Mouse (Mus musculus): ENCODE measurements at regions not wholly inside any gene's neighbourhood (a gene's known extent, or its start where the extent isn't known, plus 50 kb on each side); places are given as distances from the start of the nearest gene placed in this dataset.

GRCm38 (mm10) chr13:71138745-71139312 lies 297.2 kb upstream of the Adamts16 start:
- H3K9ac ChIP-seq (replicated peaks) = no peak overlapping the region
- DNase-seq (no peak), ATAC-seq (no peak)
- no peak overlapping the region for H3K4me2 ChIP-seq (ENCODE audit: low read depth, low read length)
- no peak overlapping the region for H3K27ac ChIP-seq (ENCODE audit: low read depth)
- TF ChIP-seq EP300 (IDR thresholded peaks at IDR 0.05; ENCODE audit: low read depth) (no peak), CTCF (IDR thresholded peaks at IDR 0.05; ENCODE audit: low read depth) (no peak)
- 75% methylated on average over 11 of the region's 11 CpGs for WGBS (ENCODE audit: insufficient replicate concordance)
- H3K9me3 ChIP-seq (ENCODE audit: low read length) = no peaks in the 10 kb centered on the region
- H3K36me3 ChIP-seq (replicated peaks; ENCODE audit: insufficient read depth, low read length) = no peaks in the 10 kb centered on the region
- no peaks in the 10 kb centered on the region for H3K27me3 ChIP-seq (ENCODE audit: insufficient read depth, low read length)
- H3K4me3 ChIP-seq (ENCODE audit: low read depth, low read length) = no peak overlapping the region
- no peaks in the 10 kb centered on the region for H3K4me1 ChIP-seq (ENCODE audit: insufficient read depth)

- 66% methylated on average over 5 of the region's 5 CpGs for WGBS (ENCODE audit: insufficient replicate concordance)
- no peaks in the 10 kb centered on the region for H3K36me3 ChIP-seq (replicated peaks; ENCODE audit: insufficient read depth, low read length)
- no peak overlapping the region for H3K4me3 ChIP-seq (ENCODE audit: low read depth, low read length)
- H3K4me2 ChIP-seq (ENCODE audit: low read depth, low read length) = no peak overlapping the region
- DNase-seq (no peak), ATAC-seq (no peak)
- no peaks in the 10 kb centered on the region for H3K4me1 ChIP-seq (ENCODE audit: insufficient read depth)
- H3K9ac ChIP-seq (replicated peaks) = no peak overlapping the region
- H3K9me3 ChIP-seq (ENCODE audit: low read length) = no peaks in the 10 kb centered on the region
- H3K27me3 ChIP-seq (ENCODE audit: insufficient read depth, low read length) = no peaks in the 10 kb centered on the region
- H3K27ac ChIP-seq (ENCODE audit: low read depth) = no peak overlapping the region
- TF ChIP-seq CTCF (IDR thresholded peaks at IDR 0.05; ENCODE audit: low read depth) (no peak), EP300 (IDR thresholded peaks at IDR 0.05; ENCODE audit: low read depth) (no peak)
These were observed 294.5 kb upstream of the Adamts16 start for GRCm38 (mm10) chr13:71135940-71136632.

- Histone ChIP-seq H3K4me1 (ENCODE audit: insufficient read depth) (no peaks in the 10 kb centered on the region), H3K27ac (ENCODE audit: low read depth) (no peak overlapping the region), H3K9me3 (ENCODE audit: low read length) (no peaks in the 10 kb centered on the region), H3K4me3 (ENCODE audit: low read depth, low read length) (no peak overlapping the region), H3K36me3 (replicated peaks; ENCODE audit: insufficient read depth, low read length) (no peaks in the 10 kb centered on the region), H3K4me2 (ENCODE audit: low read depth, low read length) (no peak overlapping the region), H3K27me3 (ENCODE audit: insufficient read depth, low read length) (no peaks in the 10 kb centered on the region), H3K9ac (replicated peaks) (no peak overlapping the region)
- TF ChIP-seq CTCF (IDR thresholded peaks at IDR 0.05; ENCODE audit: low read depth) = no peak
- no peak for TF ChIP-seq EP300 (IDR thresholded peaks at IDR 0.05; ENCODE audit: low read depth)
- WGBS (ENCODE audit: insufficient replicate concordance) = 0% methylated on average over 1 of the region's 1 CpGs
- DNase-seq = no peak
- no peak for ATAC-seq
These were observed 279.9 kb upstream of the Adamts16 start for GRCm38 (mm10) chr13:71121484-71121883.

- WGBS (ENCODE audit: insufficient replicate concordance) = 78% methylated on average over 8 of the region's 8 CpGs
These were observed 266.6 kb upstream of the Adamts16 start for GRCm38 (mm10) chr13:71108175-71108574.

GRCm38 (mm10) chr13:71105229-71105838 lies 263.7 kb upstream of the Adamts16 start:
- H3K9ac ChIP-seq (replicated peaks) = no peak overlapping the region
- ATAC-seq (no peak), DNase-seq (peak; percentile 50)
- no peaks in the 10 kb centered on the region for H3K4me1 ChIP-seq (ENCODE audit: insufficient read depth)
- TF ChIP-seq CTCF (IDR thresholded peaks at IDR 0.05; ENCODE audit: low read depth) = peak; percentile 82
- TF ChIP-seq EP300 (IDR thresholded peaks at IDR 0.05; ENCODE audit: low read depth) = no peak
- H3K9me3 ChIP-seq (ENCODE audit: low read length) = no peaks in the 10 kb centered on the region
- no peak overlapping the region for H3K4me2 ChIP-seq (ENCODE audit: low read depth, low read length)
- H3K36me3 ChIP-seq (replicated peaks; ENCODE audit: insufficient read depth, low read length) = no peaks in the 10 kb centered on the region
- 14% methylated on average over 18 of the region's 18 CpGs for WGBS (ENCODE audit: insufficient replicate concordance)
- H3K27ac ChIP-seq (ENCODE audit: low read depth) = no peak overlapping the region
- no peaks in the 10 kb centered on the region for H3K27me3 ChIP-seq (ENCODE audit: insufficient read depth, low read length)
- H3K4me3 ChIP-seq (ENCODE audit: low read depth, low read length) = no peak overlapping the region

More at GRCm38 (mm10) chr13:71108175-71108574, 266.6 kb upstream of the Adamts16 start:
- Histone ChIP-seq H3K27ac (ENCODE audit: low read depth) (no peak overlapping the region), H3K9me3 (ENCODE audit: low read length) (no peaks in the 10 kb centered on the region), H3K4me1 (ENCODE audit: insufficient read depth) (no peaks in the 10 kb centered on the region), H3K4me3 (ENCODE audit: low read depth, low read length) (no peak overlapping the region), H3K27me3 (ENCODE audit: insufficient read depth, low read length) (no peaks in the 10 kb centered on the region), H3K9ac (replicated peaks) (no peak overlapping the region), H3K4me2 (ENCODE audit: low read depth, low read length) (no peak overlapping the region), H3K36me3 (replicated peaks; ENCODE audit: insufficient read depth, low read length) (no peaks in the 10 kb centered on the region)
- no peak for TF ChIP-seq EP300 (IDR thresholded peaks at IDR 0.05; ENCODE audit: low read depth)
- TF ChIP-seq CTCF (IDR thresholded peaks at IDR 0.05; ENCODE audit: low read depth) = no peak
- ATAC-seq = no peak
- no peak for DNase-seq

- Histone ChIP-seq H3K9ac (replicated peaks) (no peak overlapping the region), H3K4me2 (ENCODE audit: low read depth, low read length) (no peak overlapping the region), H3K27ac (ENCODE audit: low read depth) (no peak overlapping the region), H3K9me3 (ENCODE audit: low read length) (no peaks in the 10 kb centered on the region), H3K4me1 (ENCODE audit: insufficient read depth) (no peaks in the 10 kb centered on the region), H3K27me3 (ENCODE audit: insufficient read depth, low read length) (no peaks in the 10 kb centered on the region), H3K36me3 (replicated peaks; ENCODE audit: insufficient read depth, low read length) (no peaks in the 10 kb centered on the region), H3K4me3 (ENCODE audit: low read depth, low read length) (no peak overlapping the region)
- ATAC-seq = no peak
- 36% methylated on average over 22 of the region's 22 CpGs for WGBS (ENCODE audit: insufficient replicate concordance)
- no peak for DNase-seq
- TF ChIP-seq EP300 (IDR thresholded peaks at IDR 0.05; ENCODE audit: low read depth) (no peak), CTCF (IDR thresholded peaks at IDR 0.05; ENCODE audit: low read depth) (no peak)
These were observed 263.0 kb upstream of the Adamts16 start for GRCm38 (mm10) chr13:71104419-71105228.

Data from liver, postnatal 0 days (tissue).